Mouse (Mus musculus) hindbrain, embryonic 10.5 days (tissue): ENCODE measurements around the gene Tmx2. TPM values are rescaled to one million over a fixed set of nuclear protein-coding genes. Genes with fewer than 3 reads are reported as not detected.
"Not testable (repeated sequence)": the region's sequence is repeated elsewhere in the genome, so short reads cannot be mapped to it uniquely, and the experiment has no call there.

ENCODE experiments used
- DNase-seq: peaks from one replicate; pipeline ENCODE4 v3.0.0-alpha.2; 2017; ENCODE audit warnings: low spot score
- H3K27ac ChIP-seq: fragments of 300-500 bp; sonication (generic); 2 replicates; pipeline ENCODE4 v1.5.1; 2016; ENCODE audit warnings: mild to moderate bottlenecking, moderate library complexity
- H3K27me3 ChIP-seq: fragments of 300-500 bp; sonication (generic); 2 replicates; pipeline ENCODE4 v1.6.1; 2016; ENCODE audit warnings: mild to moderate bottlenecking; ENCODE audit not compliant: poor library complexity, insufficient read depth, severe bottlenecking
- H3K36me3 ChIP-seq: fragments of 300-500 bp; sonication (generic); 2 replicates; pipeline ENCODE4 v1.6.1; 2016; ENCODE audit warnings: mild to moderate bottlenecking, moderate library complexity
- H3K4me1 ChIP-seq: fragments of 300-500 bp; sonication (generic); replicated peaks from 2 replicates; pipeline ENCODE4 v1.6.1; 2016; ENCODE audit warnings: mild to moderate bottlenecking
- H3K4me3 ChIP-seq: fragments of 300-500 bp; sonication (generic); 2 replicates; pipeline ENCODE4 v1.5.1; 2016; ENCODE audit warnings: mild to moderate bottlenecking, moderate library complexity
- H3K9me3 ChIP-seq: fragments of 300-500 bp; sonication (generic); 2 replicates; pipeline ENCODE4 v1.6.1; 2016; ENCODE audit warnings: mild to moderate bottlenecking, moderate library complexity
- WGBS: fragments of 180-500 bp; shearing (Covaris S2); methylation state at CpG from one replicate; pipeline ENCODE4 v1.1.7; 2016; 5-methylcytosine and 5-hydroxymethylcytosine counted together
- polyA plus RNA-seq: library from polyadenylated mRNA; unstranded; fragments of >200 nt; fragmentation: Nextera tagmentation; extraction: Ambion mirVana; gene quantifications from 2 replicates; pipeline ENCODE4 v1.2.1, GENCODE M21; 2016

Tmx2 gene
- polyA plus RNA-seq, 1 experiment from 2014 or later, result 151 TPM

- peak overlapping the region; percentile 99; the same call in 1 of the 2 replicates for H3K27ac ChIP-seq
- peaks cover 67% of the 10 kb centered on the region for H3K36me3 ChIP-seq
- not testable (repeated sequence) for H3K27me3 ChIP-seq, H3K4me3 ChIP-seq, DNase-seq, H3K9me3 ChIP-seq
- 76% methylated on average over 4 of the region's 5 CpGs for WGBS
- H3K4me1 ChIP-seq, result peaks cover 15% of the 10 kb centered on the region
Measured at GRCm38 (mm10) chr2:84671535-84671934, 7.4 kb downstream of the Tmx2 start.

- under 1% methylated on average over 20 of the region's 20 CpGs for WGBS
- Histone ChIP-seq H3K27me3 (no peaks in the 10 kb centered on the region), H3K27ac (peak within 1 kb of the TSS; percentile 99), H3K9me3 (no peaks in the 10 kb centered on the region), H3K4me3 (peak within 1 kb of the TSS; percentile 94), H3K4me1 (peaks cover 10% of the 10 kb centered on the region), H3K36me3 (peaks cover 58% of the 10 kb centered on the region)
- DNase-seq, result peak; percentile 94
Measured at GRCm38 (mm10) chr2:84670569-84670933, 8.4 kb downstream of the Tmx2 start, which contains the start of gene Selenoh. Gene Selenoh, minus strand, starts transcription at chr2:84670770.

DNA sequence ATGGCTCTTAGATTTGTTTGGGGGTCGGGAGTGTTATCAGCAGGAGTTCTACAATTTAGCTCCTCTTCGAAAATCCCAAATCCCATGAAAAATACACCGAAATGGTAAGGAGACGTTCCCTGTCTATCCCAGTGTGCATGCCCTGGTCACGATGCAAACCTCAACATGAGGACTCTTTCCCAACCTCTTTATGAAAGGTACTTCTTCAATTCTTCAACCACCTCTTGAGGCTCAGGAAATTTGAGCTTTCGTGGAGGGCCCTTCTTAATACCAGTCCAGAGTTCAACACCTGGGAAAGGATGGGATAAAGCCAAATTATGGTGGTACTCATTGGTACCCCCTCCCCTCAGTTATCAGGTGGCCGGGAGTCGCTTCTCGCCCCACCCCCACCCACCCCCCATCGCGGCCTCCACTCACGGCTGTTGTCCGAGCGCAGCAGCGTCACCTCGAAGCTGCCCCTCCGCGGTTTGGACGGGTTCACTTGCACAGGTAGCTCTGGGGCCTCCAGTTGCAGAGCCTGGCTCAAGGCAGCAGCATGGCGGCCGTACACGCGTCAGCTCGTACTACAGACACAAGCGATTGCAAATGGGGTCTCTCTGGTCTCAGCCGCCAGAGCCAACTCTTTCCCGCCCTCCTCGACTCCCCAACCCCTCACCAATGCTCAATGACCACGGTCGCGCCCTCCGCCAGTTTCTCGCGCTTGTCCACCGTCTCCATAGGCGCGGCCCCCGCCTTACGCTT lies 8.9 kb downstream of the Tmx2 start:
- peak overlapping the region; percentile 94 for H3K4me3 ChIP-seq
- no peaks in the 10 kb centered on the region for H3K9me3 ChIP-seq
- H3K27ac ChIP-seq, result peak overlapping the region; percentile 99
- no peak for DNase-seq
- H3K4me1 ChIP-seq, result peaks cover 10% of the 10 kb centered on the region
- 3% methylated on average over 39 of the region's 39 CpGs for whole genome bisulfite sequencing
- peaks cover 53% of the 10 kb centered on the region for H3K36me3 ChIP-seq
- H3K27me3 ChIP-seq, result no peaks in the 10 kb centered on the region

DNA sequence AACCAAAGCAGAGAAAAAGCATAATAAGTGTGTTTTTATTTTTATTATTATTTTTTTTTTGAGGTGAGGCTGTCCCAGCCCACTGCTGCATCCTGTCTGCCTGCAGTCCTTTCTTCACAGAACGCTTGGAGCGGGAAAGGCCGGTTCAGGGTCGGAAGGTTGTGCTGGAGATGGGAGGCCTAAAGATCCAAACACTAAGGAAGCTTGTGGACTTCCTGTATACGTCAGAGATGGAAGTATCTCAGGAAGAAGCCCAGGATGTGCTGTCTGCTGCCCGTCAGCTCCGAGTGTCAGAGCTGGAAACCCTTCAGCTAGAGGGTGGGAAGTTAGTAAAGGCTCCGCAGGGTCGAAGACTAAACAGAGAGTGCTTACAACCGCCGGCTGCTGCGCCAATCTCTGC lies 12.9 kb downstream of the Tmx2 start:
- Histone ChIP-seq H3K27me3 (no peaks in the 10 kb centered on the region), H3K4me1 (peaks cover 10% of the 10 kb centered on the region), H3K9me3 (no peaks in the 10 kb centered on the region), H3K27ac (peak overlapping the region; percentile 29; the same call in 1 of the 2 replicates), H3K4me3 (no peak overlapping the region), H3K36me3 (peaks cover 26% of the 10 kb centered on the region)
- DNase-seq, result no peak
- 72% methylated on average over 12 of the region's 12 CpGs for WGBS

- H3K9me3 ChIP-seq, result 0 out of 2 replicates have a peak, but pooled peaks cover 4% of the 10 kb centered on the region
- peak; percentile 34 for DNase-seq
- no peaks in the 10 kb centered on the region for H3K27me3 ChIP-seq
- no peaks in the 10 kb centered on the region for H3K4me1 ChIP-seq
- H3K27ac ChIP-seq, result no peak overlapping the region
- 26% methylated on average over 2 of the region's 2 CpGs for WGBS
- H3K4me3 ChIP-seq, result no peak overlapping the region
- peaks cover 9% of the 10 kb centered on the region for H3K36me3 ChIP-seq
Measured at GRCm38 (mm10) chr2:84662866-84663265, 16.1 kb downstream of the Tmx2 start.

DNA sequence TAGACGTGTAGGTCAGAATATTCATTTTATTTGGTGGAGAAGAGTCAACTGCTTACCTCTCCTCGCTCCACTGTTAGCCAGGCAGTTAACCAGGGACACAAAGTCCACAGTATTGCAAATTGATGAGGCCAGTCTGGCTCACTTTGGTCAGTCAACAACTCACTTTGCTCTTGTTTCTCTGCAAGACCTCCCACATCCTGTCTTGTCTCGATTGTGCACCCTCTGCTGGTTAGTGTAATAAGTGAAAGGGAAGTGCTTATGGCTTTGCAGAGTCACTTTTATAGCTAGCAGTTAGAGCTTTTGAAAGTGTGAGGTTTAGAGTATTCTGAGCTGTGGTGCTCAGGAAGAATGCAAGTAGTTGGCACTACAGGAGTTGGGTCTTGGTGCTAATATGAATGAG lies 18.7 kb downstream of the Tmx2 start:
- 71% methylated on average over 3 of the region's 3 CpGs for WGBS
- 0 out of 2 replicates have a peak, but pooled peaks cover 4% of the 10 kb centered on the region for H3K9me3 ChIP-seq
- no peaks in the 10 kb centered on the region for H3K27me3 ChIP-seq
- H3K27ac ChIP-seq, result no peak overlapping the region
- no peak for DNase-seq
- H3K4me3 ChIP-seq, result no peak overlapping the region
- no peaks in the 10 kb centered on the region for H3K36me3 ChIP-seq
- H3K4me1 ChIP-seq, result no peaks in the 10 kb centered on the region

GRCm38 (mm10) chr2:84658806-84659205 lies 20.1 kb downstream of the Tmx2 start, which contains the start of gene Btbd18:
Gene Btbd18, plus strand, starts transcription at chr2:84659079.
- no peak within 1 kb of the TSS for H3K4me3 ChIP-seq
- no peaks in the 10 kb centered on the region for H3K4me1 ChIP-seq
- no peak within 1 kb of the TSS for H3K27ac ChIP-seq
- H3K36me3 ChIP-seq, result no peaks in the 10 kb centered on the region
- H3K27me3 ChIP-seq, result no peaks in the 10 kb centered on the region
- DNase-seq, result no peak
- H3K9me3 ChIP-seq, result 0 out of 2 replicates have a peak, but pooled peaks cover 4% of the 10 kb centered on the region
- 91% methylated on average over 32 of the region's 32 CpGs for WGBS

DNA sequence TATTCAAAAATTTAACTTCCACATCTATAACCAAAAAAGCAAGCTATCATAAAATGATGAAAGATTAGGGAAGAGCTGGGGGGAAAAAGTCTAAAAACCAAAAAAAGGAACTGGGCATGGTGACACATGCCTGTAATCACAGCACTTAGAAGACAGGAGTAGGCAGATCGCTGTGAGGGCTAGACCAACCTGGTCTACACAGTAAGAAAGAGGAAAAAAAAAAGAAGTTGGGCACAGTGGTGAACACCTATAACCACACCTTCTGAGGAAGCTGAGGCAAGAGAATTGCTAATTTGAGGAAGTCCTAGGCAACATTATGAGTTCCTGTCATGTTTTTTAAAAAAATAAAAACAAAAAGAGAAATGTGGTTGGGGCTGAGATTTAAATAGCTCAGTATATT lies 23.1 kb downstream of the Tmx2 start:
- Histone ChIP-seq H3K36me3 (no peaks in the 10 kb centered on the region), H3K4me3 (no peak overlapping the region), H3K27ac (no peak overlapping the region), H3K4me1 (no peaks in the 10 kb centered on the region), H3K9me3 (0 out of 2 replicates have a peak, but pooled peaks cover 4% of the 10 kb centered on the region), H3K27me3 (no peaks in the 10 kb centered on the region)
- WGBS, result 80% methylated on average over 1 of the region's 1 CpGs
- no peak for DNase-seq

DNA sequence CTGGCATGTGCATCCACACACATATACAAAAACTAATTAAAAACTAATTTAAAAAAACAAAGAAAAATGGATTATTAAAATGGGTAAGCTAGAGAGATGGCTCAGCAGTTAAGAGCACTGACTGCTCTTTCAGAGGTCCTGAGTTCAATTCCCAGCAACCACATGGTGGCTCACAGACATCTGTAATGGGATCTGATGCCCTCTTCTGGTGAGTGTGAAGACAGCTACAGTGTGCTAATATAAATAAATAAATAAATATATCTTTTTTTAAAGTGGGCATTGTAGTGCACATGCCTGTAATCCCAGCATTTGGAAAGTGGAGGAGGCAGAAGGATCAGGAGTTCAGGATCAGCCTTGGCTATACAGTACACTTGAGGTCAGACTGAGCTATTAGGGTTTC lies 25.6 kb downstream of the Tmx2 start:
- no peak overlapping the region for H3K4me3 ChIP-seq
- H3K9me3 ChIP-seq, result no peaks in the 10 kb centered on the region
- H3K4me1 ChIP-seq, result peaks cover 11% of the 10 kb centered on the region
- DNase-seq, result no peak
- H3K27ac ChIP-seq, result no peak overlapping the region
- no peaks in the 10 kb centered on the region for H3K36me3 ChIP-seq
- H3K27me3 ChIP-seq, result no peaks in the 10 kb centered on the region

DNA sequence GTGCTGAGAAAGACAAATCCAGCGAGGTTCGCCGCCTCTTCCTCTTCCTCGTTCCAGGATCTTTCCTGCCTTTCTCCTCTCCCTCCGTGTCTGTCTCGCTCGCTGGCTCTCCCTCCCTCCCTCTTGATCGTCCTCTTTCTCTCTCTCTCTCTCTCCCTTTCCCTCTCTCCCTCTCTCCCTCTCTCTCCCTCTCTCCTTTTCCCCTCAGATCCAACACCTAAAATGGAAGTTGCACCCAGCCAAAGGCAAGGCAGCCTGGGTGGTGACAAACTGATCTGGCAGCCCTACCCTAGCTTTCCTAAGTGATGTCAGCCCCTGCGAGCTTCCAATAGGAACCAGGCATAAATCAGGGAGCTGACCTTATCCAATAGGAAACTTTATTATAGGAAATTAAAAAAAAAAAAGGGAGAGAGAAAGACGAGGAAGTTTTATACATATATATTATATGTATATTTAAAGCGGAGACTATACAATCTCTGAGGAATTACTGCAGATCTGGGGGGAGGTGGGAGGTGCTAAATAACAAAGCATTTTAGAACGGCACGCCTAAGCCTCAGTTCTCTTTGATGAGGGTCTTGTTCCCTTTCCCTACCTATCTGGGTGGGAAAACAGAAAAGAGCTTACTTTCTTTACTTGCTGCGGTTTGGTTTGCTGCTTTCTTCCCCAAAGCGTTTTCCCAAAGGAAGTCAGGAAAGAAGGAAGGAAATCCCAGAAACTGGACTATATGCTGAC lies 28.3 kb downstream of the Tmx2 start, which contains the start of gene Ctnnd1:
Ctnnd1 (minus strand) TSS at position 302 of the 732 bp plus-strand sequence.
- no peaks in the 10 kb centered on the region for H3K27me3 ChIP-seq
- WGBS, result under 1% methylated on average over 15 of the region's 15 CpGs
- H3K4me3 ChIP-seq, result peak within 1 kb of the TSS; percentile 67
- peaks cover 16% of the 10 kb centered on the region for H3K4me1 ChIP-seq
- H3K36me3 ChIP-seq, result peaks cover 7% of the 10 kb centered on the region
- H3K27ac ChIP-seq, result peak within 1 kb of the TSS; percentile 95
- peak; percentile 79 for DNase-seq
- H3K9me3 ChIP-seq, result no peaks in the 10 kb centered on the region

DNA sequence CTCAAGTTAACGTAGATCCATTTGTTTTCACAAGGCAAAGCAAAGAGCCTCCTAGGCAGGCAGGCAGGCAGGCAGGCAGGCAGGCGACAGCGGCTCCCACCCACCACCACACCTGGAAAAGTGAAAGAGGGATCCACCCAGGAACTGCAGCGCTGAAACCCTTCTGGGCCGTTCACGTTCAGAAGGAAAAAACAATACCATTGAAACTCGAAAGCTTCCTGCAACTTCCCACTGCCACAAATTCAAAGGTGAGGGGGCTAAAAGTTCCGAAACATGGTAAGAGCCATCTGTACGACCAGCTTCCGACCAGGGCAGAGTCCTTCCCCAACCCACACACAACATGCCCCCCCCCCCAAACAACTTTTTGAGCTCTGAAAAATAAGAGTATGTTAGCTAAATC lies 29.3 kb downstream of the Tmx2 start:
- Histone ChIP-seq H3K9me3 (no peaks in the 10 kb centered on the region), H3K4me1 (peaks cover 16% of the 10 kb centered on the region), H3K27ac (peak overlapping the region; percentile 95), H3K4me3 (peak overlapping the region; percentile 67), H3K36me3 (peaks cover 7% of the 10 kb centered on the region), H3K27me3 (no peaks in the 10 kb centered on the region)
- peak; percentile 37 for DNase-seq
- under 1% methylated on average over 10 of the region's 10 CpGs for WGBS

DNA sequence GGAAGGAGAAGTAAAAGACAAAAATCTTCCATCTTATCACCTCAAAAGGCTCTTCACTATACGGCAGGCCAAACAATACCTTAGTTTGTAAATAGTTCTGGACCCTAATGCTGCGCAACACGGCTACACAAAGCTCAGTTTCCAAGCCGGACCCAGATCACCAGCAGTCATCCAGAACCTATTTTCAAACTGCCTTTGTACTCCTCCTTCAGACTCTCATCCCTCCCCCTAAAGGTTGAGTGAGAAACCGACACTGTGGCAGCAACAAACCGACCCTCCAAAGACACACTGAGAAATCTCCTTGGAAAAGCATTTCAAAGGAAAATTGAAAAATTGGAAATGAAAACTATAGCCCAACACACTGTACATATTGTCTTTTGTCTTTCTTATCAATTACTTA lies 30.6 kb downstream of the Tmx2 start:
- Histone ChIP-seq H3K27ac (peak overlapping the region; percentile 76), H3K9me3 (no peaks in the 10 kb centered on the region), H3K36me3 (peaks cover 7% of the 10 kb centered on the region), H3K27me3 (no peaks in the 10 kb centered on the region), H3K4me1 (peaks cover 16% of the 10 kb centered on the region), H3K4me3 (peak overlapping the region; percentile 67)
- WGBS, result 46% methylated on average over 6 of the region's 6 CpGs
- DNase-seq, result no peak

- H3K9me3 ChIP-seq, result no peaks in the 10 kb centered on the region
- 93% methylated on average over 6 of the region's 6 CpGs for WGBS
- no peaks in the 10 kb centered on the region for H3K27me3 ChIP-seq
- no peak overlapping the region for H3K27ac ChIP-seq
- H3K36me3 ChIP-seq, result peaks cover 9% of the 10 kb centered on the region
- 0 out of 2 replicates have a peak overlapping the region, but pooled peaks have one; percentile 67 for H3K4me3 ChIP-seq
- DNase-seq, result no peak
- peaks cover 16% of the 10 kb centered on the region for H3K4me1 ChIP-seq
Measured at GRCm38 (mm10) chr2:84647051-84647568, 31.8 kb downstream of the Tmx2 start.
